Mouse (Mus musculus): ENCODE results near the gene Pcnp.

- TF ChIP-seq POLR2A (IDR thresholded peaks at IDR 0.05; ENCODE audit: borderline replicate concordance, extremely low read depth, low read depth, low read length) (no peak), CTCF (IDR thresholded peaks at IDR 0.05; ENCODE audit: insufficient read depth, low read length) (no peak)
Measured at GRCm38 (mm10) chr16:55990311-55990710, 39.2 kb downstream of the Pcnp start.

All from lung, adult 2 months (tissue).